Mouse (Mus musculus) E14TG2a.4 (cell line): Measurements from ENCODE around the gene Aarsd1.

Experiments
- CTCF ChIP-seq: conservative IDR thresholded peaks from 2 replicates; pipeline ENCODE4 v1.5.1; 2014; ENCODE audit warnings: low read length
- NANOG ChIP-seq: IDR thresholded peaks from 2 replicates; pipeline ENCODE4 v1.6.1; 2014; ENCODE audit warnings: borderline replicate concordance, low read length, mixed read lengths

DNA sequence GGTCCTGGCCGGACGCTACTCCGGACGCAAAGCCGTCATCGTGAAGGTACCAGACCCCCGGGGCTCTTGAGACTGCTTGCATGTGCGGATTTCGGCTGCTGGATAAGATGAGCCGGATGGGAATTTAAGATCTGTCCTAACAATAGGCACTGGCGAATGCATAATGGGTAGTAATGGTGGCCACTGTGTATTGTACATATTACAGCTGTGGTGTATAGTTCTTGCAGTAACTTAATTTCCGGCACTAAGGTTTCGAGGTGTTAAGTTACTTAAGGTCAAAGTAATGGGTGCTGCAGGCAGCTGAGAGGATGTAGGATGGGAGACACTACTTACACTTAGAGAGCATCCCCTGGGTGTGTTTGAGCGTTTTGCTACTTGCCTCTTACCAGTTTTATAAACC lies 25.3 kb upstream of the Aarsd1 start:
- TF ChIP-seq CTCF = no peak
- TF ChIP-seq NANOG = no peak
